Mouse (Mus musculus) 3T3-L1 (cell line): ENCODE measurements at regions not wholly inside any gene's neighbourhood (a gene's known extent, or its start where the extent isn't known, plus 50 kb on each side); places are given as distances from the start of the nearest gene placed in this dataset.
A peak's percentile ranks its signal among the peaks of the same experiment; 100 is the strongest.

Experiments
- DNase-seq: peaks from one replicate; pipeline ENCODE4 v3.0.0-alpha.2; 2015; ENCODE audit warnings: low read depth, low spot score

- DNase-seq: no peak
Observed at GRCm38 (mm10) chr3:131919476-131919875, 165.6 kb upstream of the Dkk2 start.

DNA sequence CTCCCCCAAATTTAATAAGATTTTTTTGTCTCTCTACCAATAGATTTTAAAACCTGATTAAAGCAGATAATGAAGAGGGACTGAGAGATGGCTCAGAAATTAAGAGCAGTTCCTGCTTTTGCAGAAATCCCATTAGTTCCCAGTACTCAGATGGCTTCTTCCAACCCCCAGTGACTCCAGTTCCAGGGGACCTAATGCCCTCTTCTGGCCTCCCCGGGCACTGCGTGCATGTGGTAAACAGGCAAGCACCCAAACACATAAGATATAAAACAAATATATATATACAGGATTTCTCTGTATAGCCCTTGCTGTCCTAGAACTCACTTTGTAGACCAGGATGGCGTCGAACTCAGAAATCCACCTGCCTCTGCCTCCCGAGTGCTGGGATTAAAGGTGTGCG, 163.9 kb upstream of the Dkk2 start:
- peak; percentile 69 for DNase-seq

DNA sequence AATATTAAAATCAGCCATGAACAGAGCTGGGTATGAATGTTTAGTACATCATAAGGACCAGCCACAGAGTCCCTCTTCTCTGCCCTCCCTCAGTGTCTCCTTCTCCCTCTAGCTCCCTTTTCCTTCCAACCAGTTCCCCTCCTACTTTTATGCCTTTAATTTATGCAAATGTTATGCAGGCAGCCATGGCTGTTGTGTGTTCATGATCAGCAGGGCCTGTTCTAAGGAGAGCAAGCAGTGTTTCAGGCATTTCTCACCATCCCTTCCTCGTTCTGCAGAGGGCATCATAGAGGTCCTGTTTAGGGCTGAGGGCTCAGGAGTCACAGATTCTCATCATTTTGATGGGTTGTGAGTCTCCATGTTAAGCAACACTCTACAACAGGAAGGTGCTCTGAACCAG, 162.4 kb upstream of the Dkk2 start:
- no peak for DNase-seq

DNA sequence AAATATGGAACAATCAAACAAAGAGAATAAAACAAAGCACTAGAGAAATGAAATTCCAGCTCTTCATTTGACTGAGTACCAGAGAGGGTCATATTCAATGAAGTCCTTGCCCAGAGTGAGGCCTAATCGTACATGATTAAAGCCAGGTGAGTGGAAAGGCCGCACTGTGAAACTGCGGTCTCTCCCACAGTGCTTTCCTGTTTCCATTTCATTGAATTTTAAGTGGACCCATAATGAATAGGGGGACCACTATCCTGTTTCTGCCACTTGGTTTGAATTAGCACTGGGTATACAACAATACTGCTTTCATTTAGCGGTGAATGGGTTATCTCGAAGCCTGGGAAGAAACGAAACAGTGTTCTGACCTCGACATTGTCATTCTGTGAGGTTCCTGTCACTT, 144.2 kb upstream of the Dkk2 start:
- DNase-seq: no peak

DNA sequence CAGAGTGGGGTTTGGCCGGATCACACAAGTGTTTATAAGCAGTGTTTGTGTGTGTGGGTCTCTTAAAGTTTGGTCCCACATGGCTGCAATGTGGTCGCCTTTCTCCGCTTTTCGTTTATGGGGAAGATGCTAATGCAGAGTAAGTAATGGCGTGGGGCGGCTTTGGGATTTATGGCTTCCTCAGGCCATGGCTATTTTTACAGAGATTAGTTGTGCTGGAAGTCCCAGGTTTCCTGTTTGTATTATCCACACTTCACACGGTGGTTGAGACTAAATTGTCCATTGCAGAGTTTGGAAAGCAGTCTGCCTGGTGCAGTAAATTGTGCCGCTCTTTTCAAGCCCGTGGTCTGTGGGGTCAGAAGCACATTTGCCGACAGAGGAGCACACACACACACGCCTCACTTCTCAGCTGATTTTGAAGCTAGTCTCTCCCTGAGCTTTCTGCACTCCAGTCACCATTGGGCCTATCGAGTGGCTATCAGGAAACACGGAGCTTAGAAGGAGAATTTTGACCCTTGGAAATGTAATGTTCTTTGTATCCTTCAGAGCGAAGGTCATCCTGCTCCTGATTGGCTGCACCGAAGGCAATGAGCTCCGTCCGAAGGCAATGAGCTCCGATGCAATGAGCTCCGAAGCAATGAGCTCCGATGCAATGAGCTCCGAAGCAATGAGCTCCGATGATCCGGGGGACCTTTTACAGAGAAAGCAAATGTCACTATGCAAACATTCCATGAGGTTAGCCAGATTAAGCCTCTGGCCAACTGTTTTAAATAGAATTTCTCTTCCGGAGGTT, 142.9 kb upstream of the Dkk2 start:
- no peak for DNase-seq

DNA sequence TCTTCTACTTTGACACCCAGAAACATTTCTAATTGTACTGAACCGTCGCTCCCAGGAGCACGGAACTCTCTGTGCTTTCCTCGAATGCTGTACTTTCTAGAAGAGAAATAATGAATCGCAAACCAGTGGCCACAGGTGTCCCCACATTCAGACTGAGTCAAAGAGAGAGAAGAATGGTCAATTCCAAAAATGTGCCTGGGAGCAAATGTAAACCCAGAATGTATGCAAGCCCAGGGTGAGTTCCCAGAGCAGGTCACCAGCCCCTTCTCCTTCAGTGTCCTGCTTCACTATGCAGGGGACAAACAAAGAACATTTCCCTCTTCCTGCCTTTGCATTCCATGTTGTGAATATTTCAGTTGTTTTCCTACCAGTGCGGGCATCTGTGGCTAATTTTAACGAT, 141.7 kb upstream of the Dkk2 start:
- DNase-seq: no peak

- DNase-seq: no peak
Observed at GRCm38 (mm10) chr3:131955771-131956170, 129.3 kb upstream of the Dkk2 start.

- peak; percentile 32 for DNase-seq
Observed at GRCm38 (mm10) chr3:131960636-131961035, 124.5 kb upstream of the Dkk2 start.

DNA sequence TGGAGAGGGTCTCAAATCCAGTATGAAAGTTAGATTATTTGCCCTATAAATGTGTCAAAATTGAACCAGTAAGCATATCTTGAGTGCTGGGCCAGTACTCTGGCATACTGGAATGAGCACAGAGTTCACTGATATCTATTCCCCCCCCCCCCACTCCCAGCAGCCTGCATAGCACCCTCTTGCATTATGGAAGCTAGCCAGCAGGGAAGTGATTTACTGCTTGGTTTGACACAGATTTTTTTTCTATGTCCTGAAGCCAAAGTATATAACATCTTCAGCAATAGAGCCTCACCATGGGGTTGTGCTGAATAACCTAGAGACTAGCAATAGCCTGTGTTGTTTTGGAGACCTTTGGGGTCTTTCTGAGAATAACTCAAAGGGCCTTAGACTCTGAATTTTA, 123.5 kb upstream of the Dkk2 start:
- DNase-seq: peak; percentile 51

DNA sequence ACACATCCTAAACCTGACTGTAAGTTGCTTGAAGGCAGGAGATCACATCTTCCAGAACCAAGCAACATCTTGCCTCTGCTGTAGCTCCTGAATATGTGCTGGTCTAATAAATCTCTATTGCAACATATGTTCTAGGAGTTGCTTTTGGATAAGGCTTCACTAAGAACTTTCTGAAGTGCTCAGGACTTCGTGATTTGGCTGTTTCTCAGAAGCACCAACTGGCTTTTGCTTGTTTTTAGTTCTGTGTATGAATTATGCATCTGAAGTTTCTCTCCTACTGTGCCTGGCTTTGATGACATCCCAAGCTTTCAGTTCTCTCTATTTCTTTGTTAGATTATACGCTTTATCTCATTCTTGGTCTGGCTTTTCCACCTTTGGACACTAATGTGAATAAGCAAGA, 122.2 kb upstream of the Dkk2 start:
- DNase-seq: no peak

DNA sequence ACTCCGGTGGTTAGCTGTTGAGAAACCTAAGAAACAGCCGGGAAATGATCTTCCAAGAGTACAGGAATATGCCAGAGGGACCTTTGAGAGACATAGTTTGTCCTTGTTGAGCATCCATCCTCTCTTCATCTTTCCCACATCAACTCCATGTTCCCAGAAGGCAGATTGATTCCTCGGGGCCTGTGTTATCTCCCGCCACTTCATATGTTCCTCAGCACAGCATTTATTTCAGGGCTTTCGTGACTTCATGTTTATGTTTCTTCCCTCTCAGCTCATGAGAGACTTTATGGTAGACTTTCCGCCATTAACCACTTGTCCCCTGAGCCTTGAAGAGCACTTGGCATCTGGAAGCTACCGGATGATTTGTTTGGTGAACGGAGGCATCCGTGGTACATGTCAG, 120.1 kb upstream of the Dkk2 start:
- DNase-seq: no peak

- DNase-seq: no peak
Observed at GRCm38 (mm10) chr3:131965456-131966160, 119.5 kb upstream of the Dkk2 start.

DNA sequence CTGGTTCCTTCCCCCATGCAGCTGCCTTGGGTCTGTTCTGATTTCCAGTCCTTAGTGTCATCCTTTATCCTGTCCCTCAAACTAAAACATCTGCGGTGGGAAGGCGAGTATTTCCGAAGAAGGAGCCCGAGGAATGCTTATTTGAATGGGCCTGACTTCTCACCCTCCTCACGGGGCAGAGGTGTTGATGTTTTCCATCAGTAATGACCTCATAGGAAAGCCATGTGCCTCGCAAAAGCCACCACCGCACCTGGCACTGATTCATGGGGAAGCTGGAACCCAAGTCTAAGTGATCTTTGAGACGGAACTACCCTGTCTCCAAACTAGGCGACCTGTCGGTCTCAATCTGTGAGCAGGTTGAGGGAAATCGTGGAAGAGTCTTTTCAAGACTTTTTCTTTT, 117.8 kb upstream of the Dkk2 start:
- DNase-seq: peak; percentile 38

- DNase-seq: peak; percentile 90
Observed at GRCm38 (mm10) chr3:131970827-131971226, 114.3 kb upstream of the Dkk2 start.

GRCm38 (mm10) chr3:131975940-131976628, 109.0 kb upstream of the Dkk2 start:
- DNase-seq: peak; percentile 79

DNA sequence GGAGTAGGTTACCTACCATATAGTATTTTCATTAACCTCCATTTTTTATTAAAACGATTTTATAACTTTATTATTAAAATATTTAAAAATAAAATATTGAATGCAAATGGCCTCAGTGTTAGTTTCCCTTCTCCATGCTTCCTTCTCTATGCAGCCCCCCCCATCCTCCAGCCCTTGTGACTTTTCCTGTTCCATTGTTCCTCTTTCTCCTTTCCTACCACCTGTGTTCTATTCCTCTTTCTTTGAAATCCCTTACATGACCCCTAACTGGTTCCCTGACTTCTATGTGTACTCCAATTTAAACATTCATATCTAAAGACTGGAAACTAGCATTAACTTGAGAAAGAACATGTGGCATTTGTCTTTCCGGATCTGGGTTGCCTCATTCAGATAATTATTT, 101.8 kb upstream of the Dkk2 start:
- DNase-seq: no peak

- DNase-seq: peak; percentile 73
Observed at GRCm38 (mm10) chr3:131998838-131999613, 86.1 kb upstream of the Dkk2 start.

- no peak for DNase-seq
Observed at GRCm38 (mm10) chr3:132006191-132006590, 78.9 kb upstream of the Dkk2 start.

- no peak for DNase-seq
Observed at GRCm38 (mm10) chr3:132006912-132007311, 78.2 kb upstream of the Dkk2 start.

GRCm38 (mm10) chr3:132007356-132007755, 77.7 kb upstream of the Dkk2 start:
- DNase-seq: no peak

GRCm38 (mm10) chr3:132015205-132015604, 69.9 kb upstream of the Dkk2 start:
- no peak for DNase-seq
